Mouse (Mus musculus) layer of hippocampus, postnatal 36 days (tissue): ENCODE measurements around the gene Apbb1ip. TPM values are rescaled to one million over a fixed set of nuclear protein-coding genes. Genes with fewer than 3 reads are reported as not detected.

Experiments used
- DNase-seq, 2 experiments: peaks; one replicate each; pipeline ENCODE4 v3.0.0; 2022
- total RNA-seq, 2 experiments: library from RNA; stranded (reverse); gene quantifications; 2 replicates each; pipeline ENCODE4 v1.2.3; 2021

Apbb1ip gene
- total RNA-seq: 1 to 10 TPM; 5.6 to 5.9 TPM

- no peak for DNase-seq
Measured at GRCm38 (mm10) chr2:22773549-22774180, at the start of gene Apbb1ip. Apbb1ip (plus strand) TSS chr2:22774094.

DNA sequence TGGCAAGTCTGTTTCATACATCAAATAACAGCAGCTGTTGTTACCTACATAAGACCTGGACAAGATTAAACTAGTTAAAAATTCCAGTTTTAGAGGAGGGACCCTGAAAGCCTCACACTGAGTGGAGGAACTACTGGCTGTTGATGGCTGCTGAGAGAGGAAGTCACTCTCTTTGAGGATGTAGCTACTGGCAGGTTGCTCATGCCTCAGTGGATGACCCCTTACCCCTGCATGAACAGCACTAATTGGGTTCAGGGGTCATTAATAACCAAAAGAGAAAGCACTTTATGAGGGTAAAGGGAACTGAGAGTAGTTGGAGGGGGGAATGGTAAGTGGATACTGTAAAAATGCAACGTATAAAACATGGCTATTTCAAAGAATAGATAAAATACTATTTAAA, 46.8 kb upstream of the Apbb1ip start:
- DNase-seq: no peak

GRCm38 (mm10) chr2:22736134-22736533, 37.8 kb upstream of the Apbb1ip start:
- no peak for DNase-seq

- DNase-seq: no peak
Measured at GRCm38 (mm10) chr2:22739369-22739768, 34.5 kb upstream of the Apbb1ip start.

- no peak for DNase-seq
Measured at GRCm38 (mm10) chr2:22740441-22740840, 33.5 kb upstream of the Apbb1ip start.

- no peak for DNase-seq
Measured at GRCm38 (mm10) chr2:22741222-22741621, 32.7 kb upstream of the Apbb1ip start.

DNA sequence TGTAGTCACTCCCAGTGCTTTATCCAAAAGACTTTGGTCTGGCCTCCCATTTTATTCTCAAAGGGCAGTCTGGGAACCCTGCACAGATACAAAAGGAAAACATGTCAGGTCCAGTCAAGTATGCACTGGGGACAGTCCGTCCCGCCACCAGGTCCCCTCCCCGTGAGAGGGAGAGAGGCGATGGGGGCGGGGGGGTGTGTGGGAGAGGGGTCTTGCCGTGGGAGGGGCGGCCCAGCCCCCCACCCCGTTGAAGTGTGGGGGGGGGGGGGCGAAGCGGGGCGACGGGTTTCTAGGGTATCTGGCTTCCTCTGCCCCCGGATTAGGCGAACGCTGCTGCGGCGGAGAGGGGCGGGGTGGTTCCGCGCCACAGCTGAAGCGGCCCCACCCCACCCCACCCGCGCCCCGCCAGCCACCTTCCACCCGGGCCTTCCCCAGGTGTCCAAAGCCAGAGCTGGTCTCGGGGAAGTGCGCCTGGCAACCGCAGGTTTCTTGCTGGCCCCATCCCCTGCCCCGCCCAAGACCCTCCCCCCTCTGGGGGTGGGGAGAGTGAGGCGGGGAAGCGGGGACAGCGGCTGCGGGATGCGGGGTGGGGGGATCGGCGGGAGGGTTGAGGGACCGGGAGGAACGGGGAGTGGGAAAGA, 29.7 kb upstream of the Apbb1ip start:
- no peak for DNase-seq

GRCm38 (mm10) chr2:22744876-22745275, 29.0 kb upstream of the Apbb1ip start:
- DNase-seq: no peak

DNA sequence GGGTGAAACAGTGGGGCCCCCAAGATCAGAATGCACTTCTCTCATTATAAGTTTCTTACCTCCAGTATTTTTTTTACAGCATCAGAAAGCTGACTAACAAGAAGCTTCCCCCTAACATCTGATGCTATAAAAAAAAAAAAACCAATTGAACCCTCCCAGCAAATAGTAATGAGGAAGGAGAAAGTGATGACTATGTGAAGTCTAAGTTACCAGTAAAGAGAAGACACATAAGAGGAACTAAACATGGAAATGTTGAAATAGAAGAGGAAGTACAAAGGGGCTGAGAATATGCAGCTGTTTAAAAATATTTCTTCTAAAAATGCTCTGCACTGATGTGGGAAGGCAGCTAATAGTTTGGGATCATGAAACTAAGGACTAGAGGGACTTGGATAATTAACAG, 27.1 kb upstream of the Apbb1ip start:
- no peak for DNase-seq

DNA sequence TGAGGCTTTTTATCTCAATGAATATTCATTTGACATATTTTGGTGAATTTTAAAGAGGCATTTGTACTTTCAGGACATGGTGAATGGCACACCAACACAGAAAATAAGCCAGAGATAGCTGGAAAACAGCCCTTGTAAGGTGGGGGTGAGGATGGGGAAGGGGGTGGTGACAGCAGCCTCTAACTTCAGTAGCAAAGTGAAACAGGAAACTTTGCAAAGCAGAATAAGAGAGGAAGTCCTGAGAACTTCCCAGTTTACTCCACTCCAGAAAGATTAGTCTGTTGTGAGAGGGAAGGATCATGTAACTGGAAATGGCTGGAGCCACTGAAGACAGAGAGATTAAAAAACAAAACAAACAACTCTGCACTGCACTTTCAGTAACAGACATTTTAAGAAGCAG, 26.0 kb upstream of the Apbb1ip start:
- no peak for DNase-seq

DNA sequence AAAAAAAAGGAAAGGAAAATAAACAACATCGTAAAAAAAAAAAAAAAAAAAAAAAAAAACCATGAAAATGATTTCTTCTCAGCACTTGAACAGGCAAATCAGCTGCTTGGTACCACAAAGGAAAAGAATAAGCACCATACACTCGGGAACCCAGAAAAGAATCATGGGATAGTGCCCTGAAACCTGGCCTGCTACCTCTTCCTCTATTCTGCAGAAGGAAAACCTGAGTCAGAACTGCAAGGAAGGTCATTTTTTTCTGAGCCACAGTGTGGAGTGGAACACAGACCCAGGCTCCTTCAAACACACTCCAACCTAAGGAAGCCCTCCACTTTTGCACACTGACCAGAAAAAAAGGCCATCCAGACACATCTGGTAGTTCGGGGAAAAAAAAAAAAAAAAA, 24.1 kb upstream of the Apbb1ip start:
- no peak for DNase-seq

DNA sequence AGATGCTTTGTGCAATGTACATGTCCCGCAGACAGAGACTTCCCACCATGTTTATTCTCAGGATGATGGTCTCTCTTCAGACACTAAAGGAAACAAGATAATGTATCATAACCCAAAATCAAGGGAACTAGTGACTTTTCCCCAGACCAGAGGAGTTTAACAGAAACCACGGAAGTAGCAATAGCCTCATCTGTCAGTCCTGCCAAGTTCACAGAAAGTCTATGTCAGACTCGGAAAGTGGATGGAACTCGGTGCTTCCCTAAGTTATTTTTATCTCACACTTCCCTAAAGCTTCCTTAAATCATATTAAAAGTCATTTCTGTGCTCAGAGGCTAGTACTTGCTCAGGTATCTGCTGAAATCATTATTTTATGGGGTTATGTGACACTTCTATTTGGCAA, 21.4 kb upstream of the Apbb1ip start:
- DNase-seq: no peak

- no peak for DNase-seq
Measured at GRCm38 (mm10) chr2:22753461-22754075, 20.3 kb upstream of the Apbb1ip start.

GRCm38 (mm10) chr2:22754222-22754824, 19.6 kb upstream of the Apbb1ip start:
- no peak for DNase-seq

GRCm38 (mm10) chr2:22755561-22755960, 18.3 kb upstream of the Apbb1ip start:
- no peak for DNase-seq

DNA sequence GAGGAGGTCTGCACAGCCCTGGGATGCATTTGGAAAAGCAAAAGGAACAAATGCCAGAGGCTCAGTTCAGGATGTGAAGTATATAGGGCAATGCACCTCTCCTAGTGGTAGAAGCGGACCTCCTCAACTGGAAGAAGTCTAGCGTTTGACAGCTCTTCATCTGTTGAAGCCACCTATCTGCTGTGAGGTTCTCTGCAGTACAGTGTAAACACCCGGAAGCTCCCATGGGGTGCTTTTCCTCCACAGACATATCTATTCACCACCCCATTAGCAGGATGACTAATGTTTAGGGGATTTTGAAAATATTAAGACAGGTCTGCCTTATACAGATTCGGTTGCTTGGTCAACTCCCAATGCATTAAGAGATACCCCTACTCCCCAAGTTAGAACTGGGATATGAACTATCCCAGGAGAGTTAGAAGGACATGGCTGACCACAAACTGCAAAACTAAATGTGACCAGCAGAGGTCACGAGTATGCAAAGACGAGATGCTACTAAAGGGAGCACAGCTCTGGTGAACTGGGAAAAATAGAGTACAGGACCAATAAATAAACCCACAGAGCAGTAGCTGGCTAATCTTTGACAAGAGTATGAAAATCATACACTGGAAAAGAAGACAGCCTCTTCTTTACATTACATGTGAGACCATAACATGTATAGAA, 15.5 kb upstream of the Apbb1ip start:
- peak; percentile 27 to 56 for DNase-seq

- DNase-seq: no peak
Measured at GRCm38 (mm10) chr2:22760452-22760851, 13.4 kb upstream of the Apbb1ip start.

DNA sequence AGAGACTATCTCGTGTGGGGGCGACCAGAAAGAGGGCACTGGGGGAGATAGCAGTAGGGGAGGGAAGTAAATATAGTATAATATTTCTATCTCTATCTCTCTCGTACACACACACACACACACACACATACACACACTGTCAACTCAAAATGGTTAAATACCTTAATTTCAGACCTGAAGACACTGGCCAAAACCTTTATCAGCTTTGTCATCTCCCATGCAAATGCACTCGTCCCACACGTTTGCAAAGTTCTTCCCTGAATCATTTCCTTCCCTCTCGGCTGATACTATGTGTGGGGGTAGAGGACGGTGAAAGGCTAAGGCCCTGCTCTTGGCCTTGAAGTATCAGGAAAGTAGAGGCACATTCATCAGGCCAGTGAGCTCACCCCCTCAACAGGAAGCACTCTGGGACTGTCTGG, 12.8 kb upstream of the Apbb1ip start:
- DNase-seq: no peak

- DNase-seq: peak in 1 of 2 experiments; percentile 32
Measured at GRCm38 (mm10) chr2:22764774-22765387, 9.0 kb upstream of the Apbb1ip start.

DNA sequence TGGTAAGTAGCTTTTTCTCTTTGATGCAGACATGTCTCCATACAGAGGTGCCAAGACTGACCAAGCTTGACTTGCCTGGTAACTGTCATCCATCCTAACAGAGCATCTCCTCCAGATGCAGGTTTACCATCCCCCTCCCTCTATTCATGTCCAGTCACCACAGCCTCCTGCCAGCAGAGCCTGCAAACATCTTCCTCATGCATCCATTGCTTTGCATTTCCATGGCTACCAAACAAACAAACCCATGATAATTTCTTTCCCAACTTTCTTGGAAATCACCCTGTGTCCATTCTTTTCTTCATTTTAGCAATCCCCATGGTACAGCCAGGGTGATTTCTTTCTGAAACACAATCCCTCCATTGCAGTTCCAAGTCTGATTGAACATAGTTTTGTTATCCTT, 2.6 kb upstream of the Apbb1ip start:
- DNase-seq: no peak

- peak; percentile 33 to 50 for DNase-seq
Measured at GRCm38 (mm10) chr2:22774181-22774751, 372 bp downstream of the Apbb1ip start.

DNA sequence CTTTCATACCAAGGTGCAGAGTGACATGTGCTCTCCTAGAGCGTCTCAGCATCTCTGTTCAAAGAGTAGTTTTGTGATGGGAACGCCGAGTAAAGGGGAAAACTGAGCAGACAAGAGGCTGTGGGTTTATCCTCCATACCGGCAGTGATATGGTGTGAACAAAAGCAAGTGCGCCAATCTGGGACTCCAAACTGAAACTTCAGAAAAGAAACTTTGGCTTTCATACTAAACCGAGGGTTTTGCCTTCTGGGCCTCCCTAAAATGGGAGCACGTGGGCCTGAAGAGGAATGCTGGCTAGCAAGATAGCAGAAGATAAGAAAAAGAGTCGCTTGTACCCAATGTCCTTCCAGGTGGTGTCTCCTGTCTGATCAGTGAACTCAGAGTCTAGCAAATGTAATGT, 1.3 kb downstream of the Apbb1ip start:
- no peak for DNase-seq
